Mouse (Mus musculus) G1E (cell line): ENCODE results near the gene Noct.

Experiments used
- CTCF ChIP-seq: IDR thresholded peaks from 2 replicates; pipeline ENCODE4 v1.5.1; 2012; ENCODE audit warnings: low read depth, low read length, inconsistent platforms, mixed read lengths
- GATA1 ChIP-seq: IDR thresholded peaks from 2 replicates; pipeline ENCODE4 v1.6.1; 2012; ENCODE audit warnings: borderline replicate concordance, low read length, inconsistent platforms, mixed read lengths
- GATA2 ChIP-seq: IDR thresholded peaks from 2 replicates; pipeline ENCODE4 v1.6.1; 2012; ENCODE audit warnings: low read depth, low read length, inconsistent platforms, borderline replicate concordance
- TAL1 ChIP-seq: conservative IDR thresholded peaks from 2 replicates; pipeline ENCODE4 v1.6.1; 2012; ENCODE audit warnings: low read depth, low read length, inconsistent platforms, mixed read lengths

- TF ChIP-seq CTCF (no peak), GATA2 (no peak), TAL1 (no peak), GATA1 (no peak)
These were observed 22.3 kb upstream of the Noct start for GRCm38 (mm10) chr3:51201986-51202385.
